Mouse (Mus musculus): ENCODE data around the gene Erp27.

- no peak for TF ChIP-seq CTCF (IDR thresholded peaks at IDR 0.05; ENCODE audit: borderline replicate concordance, insufficient read depth, low read length)
- no peak for TF ChIP-seq POLR2A (IDR thresholded peaks at IDR 0.05; ENCODE audit: low read depth, low read length)
Observed at GRCm38 (mm10) chr6:136936361-136936760, 14.4 kb upstream of the Erp27 start.

All from embryonic fibroblast, embryonic 13.5 days (primary cell).